Mouse (Mus musculus) kidney, postnatal 0 days (tissue): ENCODE measurements around the gene Akr1c13. TPM values are rescaled to one million over a fixed set of nuclear protein-coding genes. Genes with fewer than 3 reads are reported as not detected.

Source experiments
- ATAC-seq: fragments of 200-750 bp; cut with Nextera tagmentation; replicated peaks from 2 replicates; pipeline ENCODE4 v1.8.0; 2017; ENCODE audit warnings: low read depth, moderate number of reproducible peaks, moderate TSS enrichment, moderate library complexity; ENCODE audit not compliant: low FRiP score
- DNase-seq: peaks from one replicate; pipeline ENCODE4 v3.0.0-alpha.2; 2016; ENCODE audit warnings: low spot score
- H3K27ac ChIP-seq: fragments of 300-500 bp; sonication (generic); 2 replicates; pipeline ENCODE4 v1.5.1; 2014; ENCODE audit warnings: mild to moderate bottlenecking
- H3K27me3 ChIP-seq: fragments of 300-500 bp; sonication (generic); 2 replicates; pipeline ENCODE4 v1.6.1; 2014; ENCODE audit warnings: low read length, mixed read lengths; ENCODE audit not compliant: insufficient read depth
- H3K36me3 ChIP-seq: fragments of 300-500 bp; sonication (generic); 2 replicates; pipeline ENCODE4 v1.6.1; 2014; ENCODE audit warnings: low read length, mixed read lengths; ENCODE audit not compliant: insufficient read depth
- H3K4me1 ChIP-seq: fragments of 300-500 bp; sonication (generic); replicated peaks from 2 replicates; pipeline ENCODE4 v1.6.1; 2014; ENCODE audit warnings: antibody characterized with exemption, low read length, mixed read lengths; ENCODE audit not compliant: insufficient read depth
- H3K4me2 ChIP-seq: fragments of 300-500 bp; sonication (generic); 2 replicates; pipeline ENCODE4 v1.6.1; 2014; ENCODE audit warnings: mild to moderate bottlenecking, low read length, moderate library complexity, mixed read lengths
- H3K4me3 ChIP-seq: fragments of 300-500 bp; sonication (generic); replicated peaks from 2 replicates; pipeline ENCODE4 v1.5.1; 2014; ENCODE audit warnings: low read depth, low read length
- H3K9ac ChIP-seq: fragments of 300-500 bp; sonication (generic); 2 replicates; pipeline ENCODE4 v1.6.1; 2014; ENCODE audit warnings: low read depth, low read length
- H3K9me3 ChIP-seq: fragments of 300-500 bp; sonication (generic); replicated peaks from 2 replicates; pipeline ENCODE4 v1.6.1; 2016; ENCODE audit warnings: low read length, inconsistent platforms, mixed read lengths
- CTCF ChIP-seq: IDR thresholded peaks from 2 replicates; pipeline ENCODE4 v1.5.1; 2016; ENCODE audit warnings: antibody characterized with exemption, low read depth, mild to moderate bottlenecking, moderate library complexity
- WGBS: fragments of 180-500 bp; shearing (Covaris S2); extraction: QIAGEN DNeasy Blood & Tissue Kit; methylation state at CpG from one replicate; pipeline ENCODE4 v1.1.7; 2014; 5-methylcytosine and 5-hydroxymethylcytosine counted together
- polyA plus RNA-seq: library from polyadenylated mRNA; unstranded; fragments of >200 nt; fragmentation: Nextera tagmentation; extraction: Ambion mirVana; gene quantifications from 2 replicates; pipeline ENCODE4 v1.2.1, GENCODE M21; 2015

Akr1c13 gene
- polyA plus RNA-seq, 1 experiment from 2014 or later: 11.6 TPM

- Histone ChIP-seq H3K9ac (no peak overlapping the region), H3K4me3 (no peak overlapping the region), H3K36me3 (no peaks in the 10 kb centered on the region), H3K9me3 (no peaks in the 10 kb centered on the region), H3K27ac (0 out of 2 replicates have a peak overlapping the region, but pooled peaks have one; percentile 15), H3K27me3 (no peaks in the 10 kb centered on the region), H3K4me1 (0 out of 2 replicates have a peak, but pooled peaks cover 3% of the 10 kb centered on the region), H3K4me2 (no peak overlapping the region)
- no peak for DNase-seq
- WGBS: 69% methylated on average over 1 of the region's 1 CpGs
- no peak for TF ChIP-seq CTCF
- 0 out of 2 replicates have a peak, but pooled peaks have one; percentile 27 for ATAC-seq
Measured at GRCm38 (mm10) chr13:4233135-4233534, 42.2 kb downstream of the Akr1c13 start.

- H3K4me1 ChIP-seq: 0 out of 2 replicates have a peak, but pooled peaks cover 3% of the 10 kb centered on the region
- no peak for TF ChIP-seq CTCF
- peak overlapping the region; percentile 27; the same call in 1 of the 2 replicates for H3K27ac ChIP-seq
- H3K9ac ChIP-seq: no peak overlapping the region
- WGBS: 53% methylated on average over 3 of the region's 3 CpGs
- no peaks in the 10 kb centered on the region for H3K9me3 ChIP-seq
- peak overlapping the region; percentile 8; the same call in 1 of the 2 replicates for H3K4me3 ChIP-seq
- H3K4me2 ChIP-seq: peak overlapping the region; percentile 31
- ATAC-seq (peak; percentile 97), DNase-seq (peak; percentile 64)
- H3K27me3 ChIP-seq: no peaks in the 10 kb centered on the region
- no peaks in the 10 kb centered on the region for H3K36me3 ChIP-seq
Measured at GRCm38 (mm10) chr13:4233536-4234172, 42.7 kb downstream of the Akr1c13 start.

- Histone ChIP-seq H3K9ac (no peak overlapping the region), H3K4me3 (0 out of 2 replicates have a peak overlapping the region, but pooled peaks have one; percentile 9), H3K27ac (no peak overlapping the region), H3K4me2 (peak overlapping the region; percentile 39), H3K27me3 (no peaks in the 10 kb centered on the region), H3K9me3 (no peaks in the 10 kb centered on the region), H3K36me3 (no peaks in the 10 kb centered on the region), H3K4me1 (no peaks in the 10 kb centered on the region)
- ATAC-seq: peak; percentile 95
- TF ChIP-seq CTCF: 0 out of 2 replicates have a peak, but pooled peaks have one; percentile 10
- 2% methylated on average over 13 of the region's 13 CpGs for WGBS
- peak; percentile 76 for DNase-seq
Measured at GRCm38 (mm10) chr13:4244861-4245559, 54.1 kb downstream of the Akr1c13 start.

GRCm38 (mm10) chr13:4249347-4249746 is 58.4 kb downstream of the Akr1c13 start:
- ATAC-seq (0 out of 2 replicates have a peak, but pooled peaks have one; percentile 40), DNase-seq (peak; percentile 75)
- no peak overlapping the region for H3K4me3 ChIP-seq
- H3K4me1 ChIP-seq: no peaks in the 10 kb centered on the region
- no peak overlapping the region for H3K27ac ChIP-seq
- no peak overlapping the region for H3K9ac ChIP-seq
- H3K9me3 ChIP-seq: no peaks in the 10 kb centered on the region
- H3K4me2 ChIP-seq: no peak overlapping the region
- TF ChIP-seq CTCF: no peak
- no peaks in the 10 kb centered on the region for H3K27me3 ChIP-seq
- 29% methylated on average over 3 of the region's 3 CpGs for WGBS
- H3K36me3 ChIP-seq: no peaks in the 10 kb centered on the region

Other genes with a start within 250 kb of the Akr1c13 start
- gene Ucn3, start 245.8 kb upstream of the Akr1c13 start, polyA plus RNA-seq: not detected in 2 replicates
- 1.7 and 2.0 TPM in 2 replicates for gene Akr1c14, start 142.1 kb upstream of the Akr1c13 start, polyA plus RNA-seq
- gene Akr1c18, start 40.5 kb upstream of the Akr1c13 start, polyA plus RNA-seq: 3.8 and 4.1 TPM in 2 replicates
- 73.0 and 76.7 TPM in 2 replicates for gene Akr1c19, start 37.5 kb downstream of the Akr1c13 start, polyA plus RNA-seq
- gene Akr1c12, start 88.3 kb downstream of the Akr1c13 start, polyA plus RNA-seq: 6.2 and 6.8 TPM in 2 replicates
- 0.09 TPM in 1 of 2 replicates, not detected in the other for gene Akr1c6, start 243.2 kb downstream of the Akr1c13 start, polyA plus RNA-seq